Comparison of ENCODE assay signal across 8 mouse cellular contexts in the genomic region with DNA sequence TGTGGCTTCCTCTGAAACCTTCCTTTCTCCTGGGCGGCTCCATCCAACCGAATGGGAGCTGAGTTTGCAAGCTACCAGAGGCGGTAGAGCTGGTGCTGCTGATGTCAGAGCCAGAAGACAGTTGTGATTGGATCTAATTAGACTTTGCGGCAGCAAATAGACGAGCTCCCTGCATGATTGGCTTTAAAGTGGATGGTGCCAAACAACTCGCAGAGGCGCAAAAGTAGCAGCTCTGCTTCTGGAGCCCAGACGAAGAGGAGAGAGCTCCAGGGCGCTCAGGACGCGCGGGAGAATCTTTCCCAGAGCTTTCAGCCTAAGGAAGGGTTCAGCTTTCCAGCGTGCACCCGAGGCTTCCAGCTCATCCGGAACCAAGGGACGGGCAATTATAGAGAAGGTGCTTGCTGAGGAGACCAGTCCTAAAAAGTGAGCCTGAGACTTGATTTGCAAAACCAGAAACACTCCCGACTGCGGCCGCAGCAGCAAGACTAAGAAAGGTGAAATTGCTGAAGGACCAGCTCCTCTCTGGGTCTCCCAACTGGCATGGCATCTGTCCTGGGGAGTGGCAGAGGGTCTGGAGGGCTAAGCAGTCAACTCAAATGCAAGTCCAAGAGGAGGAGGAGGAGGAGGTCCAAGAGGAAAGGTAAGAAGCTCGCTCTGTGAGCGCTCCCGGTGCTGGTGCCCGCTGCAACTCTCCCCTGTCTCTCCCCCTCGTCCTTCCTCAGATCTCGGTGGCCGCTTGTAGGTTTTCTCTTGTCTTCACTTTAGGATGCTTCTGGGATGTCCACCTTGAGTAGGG. TPM values are rescaled to one million over a fixed set of nuclear protein-coding genes. Genes with fewer than 3 reads are reported as not detected.
DNase-seq lines count a peak whose midpoint lies in the region; ATAC-seq and TF ChIP-seq lines count a peak whose summit lies in the region.

Gene Adarb2, plus strand, starts transcription at position 186 of the 796 bp plus-strand sequence.

- no peaks in the 10 kb centered on the region for H3K4me1 ChIP-seq in lung, postnatal 0 days (ENCODE audit: insufficient read depth, low read depth, low read length)
- peaks cover 10% of the 10 kb centered on the region; the same call in 1 of the 2 replicates for H3K4me1 ChIP-seq in hindbrain, embryonic 10.5 days (replicated peaks)

- no peak for TF ChIP-seq EP300 in lung, postnatal 0 days (IDR thresholded peaks at IDR 0.05)

- no peak for TF ChIP-seq CTCF in lung, postnatal 0 days (IDR thresholded peaks at IDR 0.05)

- H3K27ac ChIP-seq in lung, postnatal 0 days (ENCODE audit: low read length), result no peak within 1 kb of the TSS
- H3K27ac ChIP-seq in hindbrain, embryonic 10.5 days, result peak within 1 kb of the TSS; percentile 72

- DNase-seq in lung, postnatal 0 days (ENCODE audit: low spot score), result no peak
- DNase-seq in lung, adult 18-20 months, result no peak
- DNase-seq in embryo, embryonic 10.5 days (ENCODE audit: low spot score), result peak; percentile 83
- DNase-seq in hindbrain, embryonic 10.5 days (ENCODE audit: low spot score), result peak; percentile 69
- DNase-seq in left cerebral cortex, postnatal 4 days, result peak; percentile 72
- peak; percentile 91 for DNase-seq in retina, postnatal 1 day
- DNase-seq in adrenal gland, adult 18-20 months (ENCODE audit: low spot score in 2 of 2), result no peak
- DNase-seq in adrenal gland, adult 8-10 months, result no peak

- WGBS in lung, postnatal 0 days, result under 1% methylated on average over 26 of the region's 26 CpGs
- 1% methylated on average over 26 of the region's 26 CpGs for WGBS in hindbrain, embryonic 10.5 days

- no peak within 1 kb of the TSS for H3K9ac ChIP-seq in lung, postnatal 0 days (replicated peaks; ENCODE audit: low read depth)

- H3K4me2 ChIP-seq in lung, postnatal 0 days (replicated peaks; ENCODE audit: low read depth, low read length), result 0 out of 2 replicates have a peak within 1 kb of the TSS, but pooled peaks have one; percentile 8

- intact Hi-C loops in left cerebral cortex, postnatal 4 days (cut with DNase I), result no loop called here

- H3K27me3 ChIP-seq in lung, postnatal 0 days (replicated peaks; ENCODE audit: insufficient read depth, low read length), result peaks cover 6% of the 10 kb centered on the region; the same call in 1 of the 2 replicates
- peaks cover 7% of the 10 kb centered on the region; the same call in 1 of the 2 replicates for H3K27me3 ChIP-seq in hindbrain, embryonic 10.5 days (ENCODE audit: insufficient read depth, poor library complexity, severe bottlenecking)

- ATAC-seq in lung, postnatal 0 days, result no peak

- no peaks in the 10 kb centered on the region for H3K9me3 ChIP-seq in lung, postnatal 0 days (ENCODE audit: low read length)
- no peaks in the 10 kb centered on the region for H3K9me3 ChIP-seq in hindbrain, embryonic 10.5 days

- no peaks in the 10 kb centered on the region for H3K36me3 ChIP-seq in lung, postnatal 0 days (ENCODE audit: insufficient read depth, low read length)
- no peaks in the 10 kb centered on the region for H3K36me3 ChIP-seq in hindbrain, embryonic 10.5 days

- H3K4me3 ChIP-seq in lung, postnatal 0 days (ENCODE audit: low read depth, low read length), result no peak within 1 kb of the TSS
- H3K4me3 ChIP-seq in hindbrain, embryonic 10.5 days, result peak within 1 kb of the TSS; percentile 59

RNA-seq across cellular contexts. Expression of gene Adarb2, which starts in this region (rescaled TPM):
- not detected in 2 replicates for polyA plus RNA-seq in lung, postnatal 0 days (2015; fragmentation: Nextera tagmentation; extraction: Ambion mirVana)
- polyA plus RNA-seq in hindbrain, embryonic 10.5 days (2016; fragmentation: Nextera tagmentation; extraction: Ambion mirVana), result 3.8 and 10.3 TPM in 2 replicates
- total RNA-seq in left cerebral cortex, postnatal 4 days (2021), result 10 to 100 TPM; 38.7 to 40.0 TPM
- under 1 TPM in 1 of 2 experiments, not detected in 1; 0.06 TPM for total RNA-seq in adrenal gland, adult 18-20 months (2021)
- under 1 TPM in 1 of 4 experiments, not detected in 3; 0.15 TPM for total RNA-seq in adrenal gland, adult 8-10 months (2022)

Comparison
In these comparisons a context has a peak if more than half of its experiments do, and no peak if none do; other contexts are left out.
1. RNA of gene Adarb2 (total RNA-seq): 38.7 to 40.0 TPM in left cerebral cortex, postnatal 4 days; 0.06 TPM in adrenal gland, adult 18-20 months and 0.15 TPM in adrenal gland, adult 8-10 months; every median in the first group is over 10 times any median in the second.
2. DNase-seq: peak in embryo, embryonic 10.5 days (single experiment), hindbrain, embryonic 10.5 days (single experiment), left cerebral cortex, postnatal 4 days (single experiment) and retina, postnatal 1 day (single experiment); none in lung, postnatal 0 days (single experiment), lung, adult 18-20 months (0 of 2), adrenal gland, adult 18-20 months (0 of 2) and adrenal gland, adult 8-10 months (single experiment).